Mouse (Mus musculus) cerebellum, adult 2 months (tissue): Measurements from ENCODE around the gene Slc25a29. TPM values are rescaled to one million over a fixed set of nuclear protein-coding genes. Genes with fewer than 3 reads are reported as not detected.

ENCODE experiments used
- DNase-seq, 2 experiments: peaks; one replicate each; pipeline ENCODE4 v3.0.0; 2021
- H3K27ac ChIP-seq: fragments of 200-500 bp; 2 replicates; pipeline ENCODE4 v1.5.1; 2012; ENCODE audit warnings: low read length, control low read depth, inconsistent platforms; ENCODE audit not compliant: insufficient read depth
- H3K27me3 ChIP-seq: fragments of 200-500 bp; 2 replicates; pipeline ENCODE4 v1.6.1; 2012; ENCODE audit warnings: inconsistent platforms, mild to moderate bottlenecking, low read length, moderate library complexity; ENCODE audit not compliant: control insufficient read depth, insufficient read depth
- H3K4me1 ChIP-seq: fragments of 200-500 bp; 2 replicates; pipeline ENCODE4 v1.6.1; 2011; ENCODE audit warnings: low read length; ENCODE audit not compliant: control insufficient read depth, insufficient read depth
- H3K4me3 ChIP-seq: fragments of 200-500 bp; replicated peaks from 2 replicates; pipeline ENCODE3; 2011; ENCODE audit warnings: mild to moderate bottlenecking, low read depth, low read length, control low read depth; ENCODE audit not compliant: insufficient read depth
- CTCF ChIP-seq: fragments of 200-500 bp; IDR thresholded peaks from 2 replicates; pipeline ENCODE4 v1.5.1; 2011; ENCODE audit warnings: low read depth, mild to moderate bottlenecking, control low read depth, low read length, moderate library complexity, borderline replicate concordance; ENCODE audit not compliant: insufficient read depth
- POLR2A ChIP-seq: fragments of 200-500 bp; IDR thresholded peaks from 2 replicates; pipeline ENCODE4 v1.6.1; 2011; ENCODE audit warnings: low read length, control low read depth, borderline replicate concordance; ENCODE audit not compliant: insufficient read depth
- WGBS: fragments of 180-500 bp; shearing (Covaris S2); methylation state at CpG from one replicate; pipeline ENCODE4 v1.1.7; 2018; 5-methylcytosine and 5-hydroxymethylcytosine counted together
- polyA plus RNA-seq: library from polyadenylated mRNA; depleted of rRNA; stranded (reverse); fragments of >200 nt; gene quantifications from 2 replicates; pipeline ENCODE4 v1.2.3, GENCODE M21; 2012; rRNA removed

Gene Slc25a29
- polyA plus RNA-seq, result 42.4 and 43.4 TPM in 2 replicates

DNA sequence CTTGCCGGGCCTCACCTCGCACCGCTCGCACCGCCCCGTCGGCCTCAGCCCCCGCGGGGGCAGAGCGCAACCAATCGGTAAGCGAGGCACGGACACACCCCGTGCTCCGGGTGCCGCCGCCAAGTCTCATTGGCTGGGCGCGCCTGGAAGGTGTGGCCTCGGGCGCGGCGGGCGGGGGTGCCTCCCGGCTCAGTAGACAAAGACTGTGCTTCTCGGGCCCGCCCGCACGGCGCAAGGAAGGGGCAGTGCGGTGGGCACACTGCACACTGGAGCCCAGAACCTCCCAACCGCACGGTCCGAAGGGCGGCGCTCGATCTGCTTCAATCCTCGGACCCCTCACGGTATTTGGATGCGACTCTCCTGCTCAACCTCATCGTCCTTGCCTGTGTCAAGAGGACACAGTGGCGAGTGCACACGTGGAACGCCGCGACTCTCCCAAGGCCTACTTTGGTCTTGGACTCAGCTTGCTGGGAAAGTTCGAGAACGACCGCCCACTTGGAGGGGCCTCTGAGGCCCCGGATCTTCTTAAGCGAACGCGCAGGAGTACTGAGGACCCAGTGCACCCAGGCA lies at the start of gene Slc25a29, which contains the start of gene Slc25a47:
Slc25a29 (minus strand) TSS at position 44 of the 570 bp plus-strand sequence.
Slc25a47 (plus strand) TSS at position 207 of the 570 bp plus-strand sequence.
- Histone ChIP-seq H3K27me3 (no peaks in the 10 kb centered on the region), H3K27ac (peak within 1 kb of the TSS; percentile 93), H3K4me3 (peak within 1 kb of the TSS; percentile 87), H3K4me1 (peaks cover 37% of the 10 kb centered on the region)
- WGBS, result under 1% methylated on average over 53 of the region's 53 CpGs
- peak; percentile 97 to 99 for DNase-seq
- TF ChIP-seq CTCF (no peak), POLR2A (peak; percentile 76; the same call in 1 of the 2 replicates)

DNA sequence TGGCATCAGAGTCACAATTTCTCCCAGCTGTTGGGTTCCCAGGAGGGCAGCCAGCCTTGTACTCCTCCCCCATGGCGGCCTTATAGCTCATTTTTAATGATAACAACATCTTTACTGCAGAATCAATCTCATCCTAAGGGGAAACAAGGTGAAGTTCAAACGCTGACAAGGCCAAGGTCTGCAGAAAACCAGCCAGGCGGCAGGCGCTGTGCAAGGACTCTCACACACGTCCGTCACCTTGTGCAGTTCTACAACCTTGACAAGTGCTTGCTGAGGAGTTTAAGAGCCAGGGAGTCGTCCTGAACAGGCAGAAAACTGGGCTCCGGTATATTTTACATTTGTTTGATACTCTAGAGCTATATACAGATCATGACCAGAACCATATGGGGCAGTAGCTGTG lies 47.1 kb upstream of the Slc25a29 start:
- no peak for DNase-seq
- no peaks in the 10 kb centered on the region for H3K27me3 ChIP-seq
- no peak overlapping the region for H3K4me3 ChIP-seq
- no peak overlapping the region for H3K27ac ChIP-seq
- no peak for TF ChIP-seq POLR2A
- TF ChIP-seq CTCF, result no peak
- WGBS, result 92% methylated on average over 8 of the region's 8 CpGs
- H3K4me1 ChIP-seq, result no peaks in the 10 kb centered on the region

DNA sequence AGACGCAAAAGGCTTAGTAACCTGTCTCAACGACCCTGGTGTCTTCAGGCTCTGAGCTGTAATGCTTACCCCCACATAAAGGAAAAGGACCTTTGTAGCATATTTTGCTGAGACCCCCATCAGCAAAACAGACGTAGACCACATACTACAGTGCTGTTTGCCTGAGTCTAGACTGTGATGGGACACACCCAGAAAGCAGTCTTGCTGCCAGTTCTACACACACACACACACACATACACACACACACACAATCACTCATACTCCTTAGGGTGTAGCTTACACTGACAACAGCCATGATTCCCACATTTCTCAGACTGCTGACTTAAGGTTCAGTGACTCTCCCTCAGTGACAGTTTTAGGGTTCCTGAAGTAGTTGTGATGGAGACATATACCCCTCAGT lies 45.5 kb upstream of the Slc25a29 start:
- Histone ChIP-seq H3K27ac (no peak overlapping the region), H3K4me3 (no peak overlapping the region), H3K27me3 (no peaks in the 10 kb centered on the region), H3K4me1 (no peaks in the 10 kb centered on the region)
- DNase-seq, result no peak
- TF ChIP-seq POLR2A (no peak), CTCF (no peak)
- 78% methylated on average over 3 of the region's 3 CpGs for WGBS

DNA sequence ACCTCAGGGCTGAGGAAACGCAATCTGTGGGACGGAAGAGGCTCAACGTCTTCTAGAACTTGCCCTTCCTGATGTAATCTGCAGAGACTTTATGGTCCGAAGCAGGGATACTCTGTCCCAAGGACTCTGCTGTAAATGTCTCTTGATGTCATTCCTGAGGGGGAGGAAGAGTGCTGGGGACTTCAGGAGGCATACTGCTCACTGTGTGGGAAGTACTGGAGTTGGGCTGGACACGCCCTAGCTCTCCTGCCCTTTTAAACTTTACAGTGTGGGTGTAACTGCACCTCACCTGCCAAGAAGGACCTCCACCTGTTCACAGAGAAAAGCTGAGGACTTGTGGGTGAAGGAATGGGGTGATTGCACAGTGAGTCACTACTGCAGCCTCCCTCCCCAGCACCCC lies 44.9 kb upstream of the Slc25a29 start:
- Histone ChIP-seq H3K4me1 (no peaks in the 10 kb centered on the region), H3K27me3 (no peaks in the 10 kb centered on the region), H3K27ac (no peak overlapping the region), H3K4me3 (no peak overlapping the region)
- DNase-seq, result no peak
- WGBS, result 94% methylated on average over 5 of the region's 5 CpGs
- no peak for TF ChIP-seq POLR2A
- TF ChIP-seq CTCF, result no peak

DNA sequence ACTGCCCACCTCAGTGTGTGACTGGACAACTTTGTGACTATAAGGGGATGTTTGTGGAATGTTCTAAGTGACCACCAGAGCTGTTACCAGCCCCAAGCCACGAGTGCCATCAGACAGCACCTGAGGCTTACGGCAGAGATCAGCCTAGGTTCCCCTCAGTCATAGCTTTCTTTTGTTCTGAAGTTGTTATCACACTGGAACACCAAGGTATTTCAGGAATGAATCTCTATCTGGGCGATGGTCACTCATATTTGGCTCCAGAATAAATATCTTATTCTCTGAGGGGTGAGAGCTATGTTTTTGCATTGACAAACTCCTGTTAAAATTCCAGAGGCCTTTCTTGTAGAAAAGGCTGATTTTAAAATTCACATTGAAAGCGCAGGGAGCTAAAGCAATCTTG lies 43.5 kb upstream of the Slc25a29 start:
- Histone ChIP-seq H3K27ac (no peak overlapping the region), H3K4me1 (no peaks in the 10 kb centered on the region), H3K4me3 (no peak overlapping the region), H3K27me3 (no peaks in the 10 kb centered on the region)
- no peak for DNase-seq
- WGBS, result 90% methylated on average over 4 of the region's 4 CpGs
- TF ChIP-seq CTCF (no peak), POLR2A (no peak)

DNA sequence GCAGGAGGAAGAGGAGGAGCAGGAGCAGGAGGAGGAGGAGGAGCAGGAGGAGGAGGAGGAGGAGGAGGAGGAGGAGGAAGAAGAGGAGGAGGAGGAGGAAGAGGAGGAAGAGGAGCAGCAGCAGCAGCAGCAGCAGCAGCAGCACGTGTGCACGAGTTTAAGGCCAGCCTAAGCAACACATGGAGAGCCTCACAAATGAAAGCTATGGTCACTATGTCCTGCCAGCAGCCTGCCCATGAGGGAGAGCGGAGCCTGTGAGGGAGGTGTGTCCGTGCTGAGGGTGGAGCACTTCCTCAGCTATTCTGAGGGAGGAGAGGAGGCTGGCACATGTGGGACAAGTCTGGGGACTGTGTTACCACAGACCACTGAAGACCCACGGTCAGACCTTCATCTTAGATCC lies 37.4 kb upstream of the Slc25a29 start:
- no peak for TF ChIP-seq POLR2A
- TF ChIP-seq CTCF, result no peak
- Histone ChIP-seq H3K27ac (no peak overlapping the region), H3K27me3 (no peaks in the 10 kb centered on the region), H3K4me3 (no peak overlapping the region), H3K4me1 (no peaks in the 10 kb centered on the region)
- WGBS, result 73% methylated on average over 5 of the region's 5 CpGs
- no peak for DNase-seq

DNA sequence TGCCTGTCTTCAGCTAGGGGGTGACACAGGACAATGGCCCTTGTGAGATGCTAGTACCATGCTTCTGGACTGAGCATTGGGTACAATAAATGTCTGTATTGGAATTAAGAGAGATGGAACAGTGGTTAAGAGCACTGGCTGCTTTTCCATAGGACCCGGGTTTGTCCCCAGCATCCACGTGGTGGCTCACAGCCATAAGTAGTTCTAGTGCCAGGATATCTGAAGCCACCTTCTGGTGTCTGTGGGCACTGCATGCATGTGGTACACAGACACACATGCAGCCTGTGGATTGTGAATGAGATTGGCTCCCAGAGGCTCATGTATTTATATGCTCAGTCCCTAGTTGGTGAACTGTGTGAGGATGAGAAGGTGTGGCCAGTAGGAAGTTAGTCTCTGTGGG lies 33.9 kb upstream of the Slc25a29 start:
- Histone ChIP-seq H3K4me3 (no peak overlapping the region), H3K27ac (no peak overlapping the region), H3K27me3 (no peaks in the 10 kb centered on the region), H3K4me1 (no peaks in the 10 kb centered on the region)
- TF ChIP-seq POLR2A (no peak), CTCF (peak; percentile 30; the same call in 1 of the 2 replicates)
- no peak for DNase-seq
- WGBS, result 32% methylated on average over 2 of the region's 2 CpGs

DNA sequence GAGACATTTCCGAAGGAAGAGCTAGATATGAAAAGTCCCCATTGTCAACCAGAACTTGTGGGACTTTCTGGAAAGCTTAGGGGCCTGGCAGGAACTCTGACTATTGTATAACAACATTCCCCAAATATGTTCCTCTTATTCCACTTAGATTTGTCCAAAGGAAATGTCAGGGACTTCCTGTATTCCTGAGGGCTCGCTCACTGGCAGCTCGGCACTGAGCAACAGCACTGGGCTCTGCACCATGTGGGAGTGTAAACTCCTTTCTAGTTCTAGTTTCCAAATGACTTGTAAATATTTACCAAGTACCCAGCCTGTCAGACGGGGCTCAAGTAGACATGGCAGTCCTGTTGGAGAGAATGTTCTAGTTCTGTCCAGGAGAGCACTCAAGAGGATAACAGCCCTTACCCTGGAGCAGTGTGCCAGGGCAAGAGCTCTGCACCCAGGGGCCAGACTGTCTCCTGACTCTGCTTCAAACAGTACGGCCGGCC lies 29.4 kb upstream of the Slc25a29 start:
- no peak for DNase-seq
- Histone ChIP-seq H3K4me1 (no peaks in the 10 kb centered on the region), H3K27ac (no peak overlapping the region), H3K27me3 (no peaks in the 10 kb centered on the region), H3K4me3 (no peak overlapping the region)
- TF ChIP-seq POLR2A (no peak), CTCF (no peak)
- 90% methylated on average over 6 of the region's 6 CpGs for WGBS
